Mouse (Mus musculus) kidney, embryonic 16.5 days (tissue): ENCODE results near the gene Alyref2. TPM values are rescaled to one million over a fixed set of nuclear protein-coding genes. Genes with fewer than 3 reads are reported as not detected.

Experiments
- ATAC-seq: fragments of 200-750 bp; cut with Nextera tagmentation; 2 replicates; pipeline ENCODE4 v1.8.0; 2017; ENCODE audit warnings: moderate TSS enrichment; ENCODE audit not compliant: low FRiP score, low TSS enrichment
- H3K27ac ChIP-seq: fragments of 300-500 bp; sonication (generic); 2 replicates; pipeline ENCODE4 v1.5.1; 2014; ENCODE audit warnings: low read length
- H3K27me3 ChIP-seq: fragments of 300-500 bp; sonication (generic); 2 replicates; pipeline ENCODE4 v1.6.1; 2014; ENCODE audit warnings: low read length, control low read depth, mixed read lengths; ENCODE audit not compliant: insufficient read depth
- H3K36me3 ChIP-seq: fragments of 300-500 bp; sonication (generic); 2 replicates; pipeline ENCODE4 v1.6.1; 2014; ENCODE audit warnings: low read length, control low read depth, mixed read lengths; ENCODE audit not compliant: insufficient read depth
- H3K4me1 ChIP-seq: fragments of 300-500 bp; sonication (generic); 2 replicates; pipeline ENCODE4 v1.6.1; 2014; ENCODE audit warnings: low read length, control low read depth, mixed read lengths; ENCODE audit not compliant: insufficient read depth
- H3K4me2 ChIP-seq: fragments of 300-500 bp; sonication (generic); replicated peaks from 2 replicates; pipeline ENCODE4 v1.6.1; 2014; ENCODE audit warnings: low read depth, low read length
- H3K4me3 ChIP-seq: fragments of 300-500 bp; sonication (generic); 2 replicates; pipeline ENCODE4 v1.5.1; 2014; ENCODE audit warnings: mild to moderate bottlenecking, low read length
- H3K9ac ChIP-seq: fragments of 300-500 bp; sonication (generic); replicated peaks from 2 replicates; pipeline ENCODE4 v1.6.1; 2014; ENCODE audit warnings: low read length
- H3K9me3 ChIP-seq: fragments of 300-500 bp; sonication (generic); 2 replicates; pipeline ENCODE4 v1.6.1; 2016; ENCODE audit warnings: low read length, control low read depth
- WGBS: fragments of 180-500 bp; shearing (Covaris S2); extraction: QIAGEN DNeasy Blood & Tissue Kit; methylation state at CpG from one replicate; pipeline ENCODE4 v1.1.7; 2014; 5-methylcytosine and 5-hydroxymethylcytosine counted together
- polyA plus RNA-seq: library from polyadenylated mRNA; unstranded; fragments of >200 nt; fragmentation: Nextera tagmentation; extraction: Ambion mirVana; gene quantifications from 2 replicates; pipeline ENCODE4 v1.2.1, GENCODE M21; 2015

Gene Alyref2
- polyA plus RNA-seq: 13.0 and 13.4 TPM in 2 replicates

GRCm38 (mm10) chr1:171503250-171503591 lies at the start of gene Alyref2:
Gene Alyref2 (plus strand): TSS chr1:171503478.
- Histone ChIP-seq H3K9me3 (no peaks in the 10 kb centered on the region), H3K4me1 (peaks cover 15% of the 10 kb centered on the region)
- WGBS: under 1% methylated on average over 19 of the region's 19 CpGs

GRCm38 (mm10) chr1:171454926-171455325 lies 48.4 kb upstream of the Alyref2 start:
- Histone ChIP-seq H3K4me1 (peaks cover 4% of the 10 kb centered on the region), H3K9ac (no peak overlapping the region), H3K4me2 (no peak overlapping the region), H3K4me3 (no peak overlapping the region), H3K27ac (no peak overlapping the region), H3K27me3 (no peaks in the 10 kb centered on the region), H3K9me3 (no peaks in the 10 kb centered on the region), H3K36me3 (no peaks in the 10 kb centered on the region)
- ATAC-seq: no peak
- 73% methylated on average over 6 of the region's 6 CpGs for WGBS

More at GRCm38 (mm10) chr1:171503250-171503591, at the start of gene Alyref2:
- H3K27me3 ChIP-seq: no peaks in the 10 kb centered on the region
- H3K4me3 ChIP-seq: peak within 1 kb of the TSS; percentile 71
- peak within 1 kb of the TSS; percentile 81 for H3K9ac ChIP-seq
- peak; percentile 90 for ATAC-seq
- peak within 1 kb of the TSS; percentile 98 for H3K27ac ChIP-seq
- H3K36me3 ChIP-seq: 0 out of 2 replicates have a peak, but pooled peaks cover 3% of the 10 kb centered on the region
- H3K4me2 ChIP-seq: peak within 1 kb of the TSS; percentile 72

GRCm38 (mm10) chr1:171457568-171457967 lies 45.7 kb upstream of the Alyref2 start:
- H3K4me2 ChIP-seq: no peak overlapping the region
- H3K9me3 ChIP-seq: no peaks in the 10 kb centered on the region
- WGBS: 97% methylated on average over 1 of the region's 1 CpGs
- no peak overlapping the region for H3K4me3 ChIP-seq
- no peak overlapping the region for H3K9ac ChIP-seq
- H3K36me3 ChIP-seq: peaks cover 21% of the 10 kb centered on the region
- no peaks in the 10 kb centered on the region for H3K27me3 ChIP-seq
- no peak for ATAC-seq
- peaks cover 8% of the 10 kb centered on the region for H3K4me1 ChIP-seq
- no peak overlapping the region for H3K27ac ChIP-seq

- H3K27me3 ChIP-seq: no peaks in the 10 kb centered on the region
- peaks cover 38% of the 10 kb centered on the region for H3K36me3 ChIP-seq
- H3K4me2 ChIP-seq: no peak overlapping the region
- H3K27ac ChIP-seq: no peak overlapping the region
- no peaks in the 10 kb centered on the region for H3K9me3 ChIP-seq
- no peak overlapping the region for H3K4me3 ChIP-seq
- no peak for ATAC-seq
- no peak overlapping the region for H3K9ac ChIP-seq
- 18% methylated on average over 5 of the region's 5 CpGs for WGBS
- peaks cover 8% of the 10 kb centered on the region for H3K4me1 ChIP-seq
Measured at GRCm38 (mm10) chr1:171459791-171460190, 43.5 kb upstream of the Alyref2 start.

- Histone ChIP-seq H3K4me2 (no peak overlapping the region), H3K36me3 (peaks cover 42% of the 10 kb centered on the region)
Measured at GRCm38 (mm10) chr1:171460551-171461503, 42.5 kb upstream of the Alyref2 start.

GRCm38 (mm10) chr1:171463133-171463532 lies 40.1 kb upstream of the Alyref2 start:
- Histone ChIP-seq H3K36me3 (peaks cover 42% of the 10 kb centered on the region), H3K9me3 (no peaks in the 10 kb centered on the region), H3K4me2 (no peak overlapping the region), H3K27ac (no peak overlapping the region), H3K27me3 (no peaks in the 10 kb centered on the region), H3K9ac (no peak overlapping the region), H3K4me1 (peaks cover 8% of the 10 kb centered on the region), H3K4me3 (no peak overlapping the region)
- no peak for ATAC-seq
- 96% methylated on average over 3 of the region's 3 CpGs for WGBS

More at GRCm38 (mm10) chr1:171460551-171461503, 42.5 kb upstream of the Alyref2 start:
- Histone ChIP-seq H3K9ac (no peak overlapping the region), H3K9me3 (no peaks in the 10 kb centered on the region), H3K4me1 (peaks cover 8% of the 10 kb centered on the region), H3K27me3 (no peaks in the 10 kb centered on the region), H3K4me3 (no peak overlapping the region), H3K27ac (no peak overlapping the region)
- 0 out of 2 replicates have a peak, but pooled peaks have one; percentile 60 for ATAC-seq
- WGBS: 92% methylated on average over 21 of the region's 22 CpGs

- H3K27me3 ChIP-seq: no peaks in the 10 kb centered on the region
- ATAC-seq: no peak
- no peak overlapping the region for H3K4me3 ChIP-seq
- H3K27ac ChIP-seq: no peak overlapping the region
- no peak overlapping the region for H3K4me2 ChIP-seq
- no peak overlapping the region for H3K9ac ChIP-seq
- no peaks in the 10 kb centered on the region for H3K4me1 ChIP-seq
- WGBS: 89% methylated on average over 5 of the region's 5 CpGs
- no peaks in the 10 kb centered on the region for H3K9me3 ChIP-seq
- peaks cover 37% of the 10 kb centered on the region for H3K36me3 ChIP-seq
Measured at GRCm38 (mm10) chr1:171465749-171466412, 37.4 kb upstream of the Alyref2 start.

GRCm38 (mm10) chr1:171466565-171466964 lies 36.7 kb upstream of the Alyref2 start:
- H3K9ac ChIP-seq: no peak overlapping the region
- no peak for ATAC-seq
- no peaks in the 10 kb centered on the region for H3K4me1 ChIP-seq
- 84% methylated on average over 4 of the region's 4 CpGs for WGBS
- H3K4me3 ChIP-seq: no peak overlapping the region
- H3K9me3 ChIP-seq: no peaks in the 10 kb centered on the region
- H3K36me3 ChIP-seq: peaks cover 30% of the 10 kb centered on the region
- no peak overlapping the region for H3K27ac ChIP-seq
- H3K27me3 ChIP-seq: no peaks in the 10 kb centered on the region
- H3K4me2 ChIP-seq: no peak overlapping the region

GRCm38 (mm10) chr1:171469678-171470077 lies 33.6 kb upstream of the Alyref2 start:
- Histone ChIP-seq H3K4me2 (no peak overlapping the region), H3K27me3 (no peaks in the 10 kb centered on the region), H3K9me3 (no peaks in the 10 kb centered on the region), H3K9ac (no peak overlapping the region), H3K4me3 (no peak overlapping the region), H3K4me1 (no peaks in the 10 kb centered on the region), H3K36me3 (peaks cover 4% of the 10 kb centered on the region; the same call in 1 of the 2 replicates), H3K27ac (no peak overlapping the region)
- ATAC-seq: no peak
- 85% methylated on average over 3 of the region's 3 CpGs for WGBS
